Comparison of ENCODE assay signal across 18 mouse cellular contexts in the genomic region with DNA sequence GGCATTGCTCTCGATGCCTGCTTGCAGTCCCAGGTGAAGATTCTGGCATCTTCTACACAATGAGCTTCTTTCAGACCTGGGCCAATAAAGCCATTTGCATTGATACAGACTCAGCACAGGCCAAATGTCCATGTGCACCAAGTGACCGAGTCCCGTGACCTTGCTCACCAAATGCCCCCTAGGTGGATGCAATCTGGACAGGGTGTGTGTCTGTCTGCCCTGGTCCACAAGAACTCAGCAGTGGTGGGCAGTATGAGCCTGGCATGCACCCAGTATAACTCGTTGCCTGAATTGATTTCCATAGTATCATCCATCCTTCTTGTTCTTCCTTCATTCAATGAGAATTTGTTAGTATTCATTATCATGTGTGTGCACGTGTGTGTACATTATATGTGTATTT.
"Had no signal": no experiment of that assay in that cellular context is flagged by ENCODE, and none has a peak within 500 bp of the region (broad histone marks: within the 10 kb centered on the region; RNA-seq: fewer than 3 reads in every experiment).

No protein-coding gene starts in this region.

- DNase-seq: lung, adult 18-20 months; lung, embryonic 14.5 days; lung, postnatal 10 days; lung, postnatal 4 days; midbrain, embryonic 14.5 days; retina, postnatal 1 day; right cerebral cortex, adult 18-20 months; right cerebral cortex, postnatal 25 days; right cerebral cortex, postnatal 4 days; spleen, adult 18-20 months; thymus, adult 18-20 months; thymus, postnatal 14 days; thymus, postnatal 36 days had no signal

- ATAC-seq: midbrain, embryonic 16.5 days had no signal

- H3K9ac ChIP-seq: lung, embryonic 14.5 days; neural tube, embryonic 13.5 days; neural tube, embryonic 15.5 days had no signal

- H3K36me3 ChIP-seq: midbrain, embryonic 10.5 days; neural tube, embryonic 13.5 days; neural tube, embryonic 15.5 days had no signal

- H3K9me3 ChIP-seq: midbrain, embryonic 10.5 days; neural tube, embryonic 13.5 days; neural tube, embryonic 15.5 days had no signal

- H3K27ac ChIP-seq: midbrain, embryonic 10.5 days; neural tube, embryonic 13.5 days; neural tube, embryonic 15.5 days had no signal

- H3K4me3 ChIP-seq: midbrain, embryonic 10.5 days; myocyte; neural tube, embryonic 13.5 days; neural tube, embryonic 15.5 days had no signal

- H3K4me2 ChIP-seq: lung, embryonic 14.5 days; neural tube, embryonic 13.5 days; neural tube, embryonic 15.5 days had no signal
